Mouse (Mus musculus) lung, postnatal 14 days (tissue): ENCODE measurements around the gene Mrpl41.
A peak's percentile ranks its signal among the peaks of the same experiment; 100 is the strongest.

ENCODE experiments used
- DNase-seq: peaks from one replicate; pipeline ENCODE4 v3.0.0; 2021

The Mrpl41 gene

GRCm38 (mm10) chr2:24974906-24975703 is at the start of gene Mrpl41:
Gene Mrpl41 (minus strand): TSS chr2:24975098.
- DNase-seq: peak; percentile 95

- DNase-seq: no peak
Observed at GRCm38 (mm10) chr2:25022678-25023077, 47.8 kb upstream of the Mrpl41 start.

GRCm38 (mm10) chr2:25008250-25008649 is 33.4 kb upstream of the Mrpl41 start:
- DNase-seq: no peak

GRCm38 (mm10) chr2:25006767-25007166 is 31.9 kb upstream of the Mrpl41 start:
- no peak for DNase-seq

GRCm38 (mm10) chr2:25003946-25004786 is 29.3 kb upstream of the Mrpl41 start:
- no peak for DNase-seq

GRCm38 (mm10) chr2:25000544-25001235 is 25.8 kb upstream of the Mrpl41 start:
- DNase-seq: peak; percentile 56

- DNase-seq: no peak
Observed at GRCm38 (mm10) chr2:24996471-24996870, 21.6 kb upstream of the Mrpl41 start.

GRCm38 (mm10) chr2:24995332-24995731 is 20.4 kb upstream of the Mrpl41 start:
- no peak for DNase-seq

GRCm38 (mm10) chr2:24987762-24988161 is 12.9 kb upstream of the Mrpl41 start:
- DNase-seq: no peak

- peak; percentile 11 for DNase-seq
Observed at GRCm38 (mm10) chr2:24976960-24977359, 2.1 kb upstream of the Mrpl41 start.

GRCm38 (mm10) chr2:24975704-24976297 is 903 bp upstream of the Mrpl41 start, which contains the start of gene Pnpla7:
Gene Pnpla7 (plus strand): TSS chr2:24976033.
- DNase-seq: peak; percentile 81

GRCm38 (mm10) chr2:24974452-24974851 is 446 bp downstream of the Mrpl41 start:
- DNase-seq: peak; percentile 9

GRCm38 (mm10) chr2:24970386-24970785 is 4.5 kb downstream of the Mrpl41 start:
- DNase-seq: no peak

- DNase-seq: peak; percentile 87
Observed at GRCm38 (mm10) chr2:24962304-24963000, 12.4 kb downstream of the Mrpl41 start, which contains the start of gene Dph7. Gene Dph7 (plus strand): TSS chr2:24962400.

GRCm38 (mm10) chr2:24960910-24961309 is 14.0 kb downstream of the Mrpl41 start:
- peak; percentile 42 for DNase-seq

GRCm38 (mm10) chr2:24952537-24953055 is 22.3 kb downstream of the Mrpl41 start:
- DNase-seq: no peak

GRCm38 (mm10) chr2:24950189-24950535 is 24.7 kb downstream of the Mrpl41 start:
- DNase-seq: no peak

- DNase-seq: peak; percentile 99
Observed at GRCm38 (mm10) chr2:24949421-24950188, 25.3 kb downstream of the Mrpl41 start, which contains the start of gene Zmynd19. Gene Zmynd19 (plus strand): TSS chr2:24949792.

- peak; percentile 55 for DNase-seq
Observed at GRCm38 (mm10) chr2:24944304-24944703, 30.6 kb downstream of the Mrpl41 start.

- DNase-seq: no peak
Observed at GRCm38 (mm10) chr2:24942092-24942491, 32.8 kb downstream of the Mrpl41 start.
